Mouse (Mus musculus) small intestine, adult 2 months (tissue): ENCODE data around the gene Hs6st3. TPM values are rescaled to one million over a fixed set of nuclear protein-coding genes. Genes with fewer than 3 reads are reported as not detected.

Source experiments
- H3K27ac ChIP-seq: fragments of 200-500 bp; 2 replicates; pipeline ENCODE4 v1.5.1; 2012; ENCODE audit warnings: low read depth, low read length, control low read depth, inconsistent platforms; ENCODE audit not compliant: insufficient read depth
- H3K27me3 ChIP-seq: fragments of 200-500 bp; 2 replicates; pipeline ENCODE4 v1.6.1; 2012; ENCODE audit warnings: mild to moderate bottlenecking, moderate library complexity, low read length, inconsistent platforms; ENCODE audit not compliant: control insufficient read depth, insufficient read depth
- H3K36me3 ChIP-seq: fragments of 200-500 bp; 2 replicates; pipeline ENCODE4 v1.6.1; 2012; ENCODE audit warnings: mild to moderate bottlenecking, low read length, control low read depth, inconsistent platforms; ENCODE audit not compliant: control insufficient read depth, insufficient read depth
- H3K4me1 ChIP-seq: fragments of 200-500 bp; 2 replicates; pipeline ENCODE4 v1.6.1; 2012; ENCODE audit warnings: low read length, inconsistent platforms, mixed read lengths; ENCODE audit not compliant: control insufficient read depth, insufficient read depth, insufficient read length
- H3K4me3 ChIP-seq: fragments of 200-500 bp; 2 replicates; pipeline ENCODE4 v1.5.1; 2012; ENCODE audit warnings: low read depth, mild to moderate bottlenecking, control low read depth, inconsistent platforms, low read length, moderate library complexity
- CTCF ChIP-seq: fragments of 200-500 bp; IDR thresholded peaks from 2 replicates; pipeline ENCODE4 v1.5.1; 2012; ENCODE audit warnings: low read depth, mild to moderate bottlenecking, control low read depth, inconsistent platforms, low read length, moderate library complexity, mixed read lengths; ENCODE audit not compliant: insufficient replicate concordance, insufficient read length; ENCODE audit errors: extremely low read depth
- POLR2A ChIP-seq: fragments of 200-500 bp; IDR thresholded peaks from 2 replicates; pipeline ENCODE4 v1.6.1; 2012; ENCODE audit warnings: low read depth, mild to moderate bottlenecking, control low read depth, inconsistent platforms, low read length, moderate library complexity
- WGBS: fragments of 180-500 bp; shearing (Covaris S2); methylation state at CpG from one replicate; pipeline ENCODE4 v1.1.7; 2018; 5-methylcytosine and 5-hydroxymethylcytosine counted together
- polyA plus RNA-seq: library from polyadenylated mRNA; depleted of rRNA; stranded (reverse); fragments of >200 nt; gene quantifications from 2 replicates; pipeline ENCODE4 v1.2.3, GENCODE M21; 2012

The Hs6st3 gene
- polyA plus RNA-seq, 1 experiment = not detected

- Histone ChIP-seq H3K27me3 (no peaks in the 10 kb centered on the region), H3K27ac (no peak overlapping the region), H3K36me3 (no peaks in the 10 kb centered on the region), H3K4me1 (no peaks in the 10 kb centered on the region), H3K4me3 (no peak overlapping the region)
- WGBS = 74% methylated on average over 3 of the region's 3 CpGs
- no peak for TF ChIP-seq POLR2A
- no peak for TF ChIP-seq CTCF
Measured at GRCm38 (mm10) chr14:119367866-119368425, 229.8 kb downstream of the Hs6st3 start.

GRCm38 (mm10) chr14:119369274-119369673, 231.1 kb downstream of the Hs6st3 start:
- no peak for TF ChIP-seq POLR2A
- Histone ChIP-seq H3K36me3 (no peaks in the 10 kb centered on the region), H3K4me3 (no peak overlapping the region), H3K27me3 (no peaks in the 10 kb centered on the region), H3K27ac (no peak overlapping the region), H3K4me1 (no peaks in the 10 kb centered on the region)
- 73% methylated on average over 8 of the region's 8 CpGs for WGBS

GRCm38 (mm10) chr14:119370013-119370412, 231.9 kb downstream of the Hs6st3 start:
- Histone ChIP-seq H3K36me3 (no peaks in the 10 kb centered on the region), H3K27ac (no peak overlapping the region), H3K4me3 (no peak overlapping the region), H3K27me3 (no peaks in the 10 kb centered on the region), H3K4me1 (no peaks in the 10 kb centered on the region)
- no peak for TF ChIP-seq CTCF
- no peak for TF ChIP-seq POLR2A
- 78% methylated on average over 7 of the region's 7 CpGs for WGBS

GRCm38 (mm10) chr14:119379303-119379702, 241.2 kb downstream of the Hs6st3 start:
- WGBS = 29% methylated on average over 2 of the region's 2 CpGs

GRCm38 (mm10) chr14:119401618-119402017, 263.5 kb downstream of the Hs6st3 start:
- Histone ChIP-seq H3K36me3 (no peaks in the 10 kb centered on the region), H3K4me1 (no peaks in the 10 kb centered on the region), H3K4me3 (no peak overlapping the region), H3K27ac (no peak overlapping the region), H3K27me3 (no peaks in the 10 kb centered on the region)
- 85% methylated on average over 10 of the region's 10 CpGs for WGBS
- TF ChIP-seq CTCF (no peak), POLR2A (no peak)

More at GRCm38 (mm10) chr14:119379303-119379702, 241.2 kb downstream of the Hs6st3 start:
- no peak for TF ChIP-seq CTCF
- no peaks in the 10 kb centered on the region for H3K36me3 ChIP-seq
- no peaks in the 10 kb centered on the region for H3K27me3 ChIP-seq
- no peak overlapping the region for H3K27ac ChIP-seq
- H3K4me1 ChIP-seq = no peaks in the 10 kb centered on the region
- no peak overlapping the region for H3K4me3 ChIP-seq

- Histone ChIP-seq H3K36me3 (no peaks in the 10 kb centered on the region), H3K4me3 (no peak overlapping the region), H3K27ac (no peak overlapping the region), H3K27me3 (no peaks in the 10 kb centered on the region), H3K4me1 (no peaks in the 10 kb centered on the region)
- WGBS = 78% methylated on average over 11 of the region's 11 CpGs
- TF ChIP-seq POLR2A (no peak), CTCF (no peak)
Measured at GRCm38 (mm10) chr14:119409334-119410050, 271.4 kb downstream of the Hs6st3 start.

GRCm38 (mm10) chr14:119422894-119423293, 284.8 kb downstream of the Hs6st3 start:
- TF ChIP-seq POLR2A (no peak), CTCF (no peak)
- no peaks in the 10 kb centered on the region for H3K27me3 ChIP-seq
- no peaks in the 10 kb centered on the region for H3K36me3 ChIP-seq
- 88% methylated on average over 5 of the region's 5 CpGs for WGBS
- no peaks in the 10 kb centered on the region for H3K4me1 ChIP-seq
- H3K27ac ChIP-seq = no peak overlapping the region
- no peak overlapping the region for H3K4me3 ChIP-seq
